Mouse (Mus musculus) heart, adult 9 months (tissue): ENCODE data around the gene Tbx5.

Experiments used
- DNase-seq, 2 experiments: peaks; one replicate each; pipeline ENCODE4 v3.0.0; 2022; ENCODE audit warnings: low spot score in 2 of 2

The Tbx5 gene

GRCm38 (mm10) chr5:119810994-119811690 lies 21.3 kb upstream of the Tbx5 start:
- no peak for DNase-seq

GRCm38 (mm10) chr5:119815247-119815646 lies 17.2 kb upstream of the Tbx5 start:
- DNase-seq: no peak

- DNase-seq: no peak
Observed at GRCm38 (mm10) chr5:119820452-119820851, 12.0 kb upstream of the Tbx5 start.

- DNase-seq: no peak
Observed at GRCm38 (mm10) chr5:119821506-119821905, 11.0 kb upstream of the Tbx5 start.

GRCm38 (mm10) chr5:119827341-119827740 lies 5.1 kb upstream of the Tbx5 start:
- no peak for DNase-seq

GRCm38 (mm10) chr5:119830611-119831010 lies 1.9 kb upstream of the Tbx5 start:
- DNase-seq: no peak

- DNase-seq: peak in 1 of 2 experiments; percentile 36
Observed at GRCm38 (mm10) chr5:119831201-119831771, 1.2 kb upstream of the Tbx5 start.

GRCm38 (mm10) chr5:119831791-119832478 lies 533 bp upstream of the Tbx5 start:
- DNase-seq: no peak

- no peak for DNase-seq
Observed at GRCm38 (mm10) chr5:119833223-119834030, 959 bp downstream of the Tbx5 start.

GRCm38 (mm10) chr5:119834031-119834403 lies 1.5 kb downstream of the Tbx5 start:
- no peak for DNase-seq

- no peak for DNase-seq
Observed at GRCm38 (mm10) chr5:119835053-119835867, 2.8 kb downstream of the Tbx5 start.

GRCm38 (mm10) chr5:119835868-119836209 lies 3.4 kb downstream of the Tbx5 start:
- DNase-seq: no peak

- DNase-seq: peak; percentile 38 to 62
Observed at GRCm38 (mm10) chr5:119836618-119837305, 4.3 kb downstream of the Tbx5 start.

- DNase-seq: no peak
Observed at GRCm38 (mm10) chr5:119837306-119837675, 4.8 kb downstream of the Tbx5 start.

- DNase-seq: no peak
Observed at GRCm38 (mm10) chr5:119837861-119838260, 5.4 kb downstream of the Tbx5 start.

- DNase-seq: no peak
Observed at GRCm38 (mm10) chr5:119838441-119838840, 6.0 kb downstream of the Tbx5 start.

GRCm38 (mm10) chr5:119839156-119839555 lies 6.7 kb downstream of the Tbx5 start:
- no peak for DNase-seq

GRCm38 (mm10) chr5:119839616-119840368 lies 7.3 kb downstream of the Tbx5 start:
- DNase-seq: no peak

- DNase-seq: no peak
Observed at GRCm38 (mm10) chr5:119840404-119840803, 7.9 kb downstream of the Tbx5 start.
